In genomic region chr12:44330216-44330719, GRCm38 (mm10) we compare ENCODE assay signal across 8 mouse cellular contexts. TPM values are rescaled to one million over a fixed set of nuclear protein-coding genes. Genes with fewer than 3 reads are reported as not detected.
DNase-seq lines count a peak whose midpoint lies in the region; ATAC-seq and TF ChIP-seq lines count a peak whose summit lies in the region.

No protein-coding gene starts in this region.

- peak overlapping the region; percentile 76 for H3K9ac ChIP-seq in forebrain, embryonic 14.5 days (ENCODE audit: low read length)

- no peaks in the 10 kb centered on the region for H3K27me3 ChIP-seq in forebrain, embryonic 14.5 days (replicated peaks; ENCODE audit: control insufficient read depth, insufficient read depth, low read length)
- H3K27me3 ChIP-seq in midbrain, embryonic 10.5 days (ENCODE audit: low read depth, poor library complexity, severe bottlenecking), result peaks cover 29% of the 10 kb centered on the region

- DNase-seq in layer of hippocampus, adult 2 months (ENCODE audit: low spot score in 2 of 2), result peak in 1 of 2 experiments; percentile 49
- DNase-seq in layer of hippocampus, adult 9-10 months (ENCODE audit: low spot score), result no peak
- DNase-seq in cerebellum, adult 8-10 months, result peak; percentile 26
- DNase-seq in forebrain, embryonic 14.5 days (ENCODE audit: low spot score), result peak; percentile 67
- DNase-seq in midbrain, embryonic 10.5 days (ENCODE audit: low spot score), result peak; percentile 35
- DNase-seq in urinary bladder, adult 2 months (ENCODE audit: low spot score), result no peak
- no peak for DNase-seq in kidney, adult 11 months
- no peak for DNase-seq in yolk sac, embryonic 10.5 days (ENCODE audit: low spot score)

- H3K4me2 ChIP-seq in forebrain, embryonic 14.5 days (ENCODE audit: low read length), result peak overlapping the region; percentile 70

- no peaks in the 10 kb centered on the region for H3K9me3 ChIP-seq in forebrain, embryonic 14.5 days (replicated peaks; ENCODE audit: control insufficient read depth, low read length)
- H3K9me3 ChIP-seq in midbrain, embryonic 10.5 days (replicated peaks), result no peaks in the 10 kb centered on the region

- peak; percentile 30 for ATAC-seq in forebrain, embryonic 14.5 days

- 0% methylated on average over 9 of the region's 9 CpGs for WGBS in forebrain, embryonic 14.5 days
- under 1% methylated on average over 9 of the region's 9 CpGs for WGBS in midbrain, embryonic 10.5 days

- no peaks in the 10 kb centered on the region for H3K36me3 ChIP-seq in forebrain, embryonic 14.5 days (ENCODE audit: control insufficient read depth, insufficient read depth, low read length)
- H3K36me3 ChIP-seq in midbrain, embryonic 10.5 days, result no peaks in the 10 kb centered on the region

- H3K4me3 ChIP-seq in layer of hippocampus, adult 2 months, result peak overlapping the region; percentile 96
- H3K4me3 ChIP-seq in forebrain, embryonic 14.5 days (ENCODE audit: low read depth, low read length), result peak overlapping the region; percentile 73
- H3K4me3 ChIP-seq in midbrain, embryonic 10.5 days, result peak overlapping the region; percentile 82

- peaks cover 20% of the 10 kb centered on the region for H3K4me1 ChIP-seq in forebrain, embryonic 14.5 days (ENCODE audit: control insufficient read depth, insufficient read depth, low read length)
- peaks cover 40% of the 10 kb centered on the region for H3K4me1 ChIP-seq in midbrain, embryonic 10.5 days

- peak overlapping the region; percentile 96 for H3K27ac ChIP-seq in layer of hippocampus, adult 2 months
- peak overlapping the region; percentile 89 for H3K27ac ChIP-seq in forebrain, embryonic 14.5 days (ENCODE audit: low read depth, low read length)
- H3K27ac ChIP-seq in midbrain, embryonic 10.5 days (replicated peaks), result peak overlapping the region; percentile 88

- TF ChIP-seq CTCF in layer of hippocampus, adult 2 months (conservative IDR thresholded peaks at IDR 0.05), result peak; percentile 61

RNA-seq across cellular contexts. Expression of gene Nrcam, which starts 1.6 kb away (rescaled TPM):
- total RNA-seq in layer of hippocampus, adult 2 months (2021), result 100 to 1,000 TPM; 510 to 546 TPM
- 87.6 and 113 TPM in 2 replicates for polyA plus RNA-seq in forebrain, embryonic 14.5 days (2014; fragmentation: Nextera tagmentation; extraction: Ambion mirVana)
- 31.8 and 51.7 TPM in 2 replicates for polyA plus RNA-seq in midbrain, embryonic 10.5 days (2016; fragmentation: Nextera tagmentation; extraction: Ambion mirVana)
- 0.29 and 0.35 TPM in 2 replicates for polyA plus RNA-seq in urinary bladder, adult 2 months (2012; rRNA removed)

Comparison
In these comparisons a context has a peak if more than half of its experiments do, and no peak if none do; other contexts are left out.
1. DNase-seq: peak in cerebellum, adult 8-10 months (single experiment), forebrain, embryonic 14.5 days (single experiment) and midbrain, embryonic 10.5 days (single experiment); none in layer of hippocampus, adult 9-10 months (single experiment), urinary bladder, adult 2 months (single experiment), kidney, adult 11 months (single experiment) and yolk sac, embryonic 10.5 days (single experiment).
2. RNA of gene Nrcam, which starts 1.6 kb away (polyA plus RNA-seq): 87.6 to 113 TPM in forebrain, embryonic 14.5 days and 31.8 to 51.7 TPM in midbrain, embryonic 10.5 days; 0.29 to 0.35 TPM in urinary bladder, adult 2 months; every median in the first group is over 10 times any median in the second.
3. Peak in every context shown above with its lines, with median percentiles within 50 percentile points of each other: H3K27ac ChIP-seq and H3K4me3 ChIP-seq.